Mouse (Mus musculus): ENCODE measurements at regions not wholly inside any gene's neighbourhood (a gene's known extent, or its start where the extent isn't known, plus 50 kb on each side); places are given as distances from the start of the nearest gene placed in this dataset.
A peak's percentile ranks its signal among the peaks of the same experiment; 100 is the strongest.

DNA sequence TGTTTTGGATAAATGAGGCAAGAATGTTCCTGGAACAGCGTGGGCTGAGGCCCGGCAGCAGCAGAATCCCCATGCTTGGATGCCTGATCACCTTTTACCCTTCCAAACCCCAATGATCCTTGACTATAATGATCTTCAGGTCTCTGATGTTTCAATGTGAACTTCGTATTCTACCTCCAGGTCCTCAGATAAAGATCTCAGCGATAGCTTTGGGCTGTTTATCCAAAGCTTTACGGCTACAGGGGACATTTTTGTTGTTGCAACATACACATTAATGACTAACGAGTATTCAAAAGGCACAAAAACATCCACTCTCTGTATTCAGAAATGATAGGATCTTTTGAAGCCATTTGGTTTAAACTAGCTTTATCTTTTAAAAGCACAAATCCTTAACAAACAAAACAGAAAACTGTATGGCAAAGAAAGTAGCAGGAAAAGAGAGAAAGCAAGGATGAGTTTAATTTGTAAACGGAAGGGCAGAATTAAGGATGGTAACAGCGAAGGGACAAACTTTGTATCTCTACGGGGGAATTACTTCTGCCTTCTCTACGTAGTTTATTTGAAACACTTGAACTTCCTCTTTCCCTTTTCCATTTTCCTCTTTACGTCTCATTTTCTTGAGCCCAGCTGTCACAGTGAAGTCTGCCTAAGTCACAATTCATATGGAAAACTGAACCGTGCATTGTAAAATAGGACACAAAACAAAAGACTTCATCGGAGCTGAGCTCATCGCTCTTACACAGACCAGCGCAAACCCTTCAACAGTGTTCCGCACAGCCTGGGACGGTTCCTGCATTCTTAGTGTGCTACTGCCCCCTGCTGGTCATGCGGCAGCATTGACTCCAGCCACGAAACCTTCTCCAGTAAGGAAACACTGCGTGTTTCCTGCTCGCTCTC lies 145.4 kb upstream of the Ccdc54 start:
- TF ChIP-seq POLR2A (IDR thresholded peaks at IDR 0.05; ENCODE audit: insufficient read depth, low read depth, low read length) = no peak
- peak; percentile 92 for TF ChIP-seq CTCF (IDR thresholded peaks at IDR 0.05; ENCODE audit: insufficient read depth, low read depth, low read length)

All from olfactory bulb, adult 2 months (tissue).